Mouse (Mus musculus) frontal cortex, postnatal 14 days (tissue): ENCODE data around the gene Cntd1.
"Not testable (repeated sequence)": the region's sequence is repeated elsewhere in the genome, so short reads cannot be mapped to it uniquely, and the experiment has no call there.

Experiments used
- DNase-seq, 2 experiments: peaks; one replicate each; pipeline ENCODE4 v3.0.0; 2022; ENCODE audit warnings: low spot score in 2 of 2

Gene Cntd1

GRCm38 (mm10) chr11:101330961-101331360, 52.1 kb downstream of the Cntd1 start:
- DNase-seq = not testable (repeated sequence)

- DNase-seq = no peak
Observed at GRCm38 (mm10) chr11:101332537-101332936, 53.7 kb downstream of the Cntd1 start.

GRCm38 (mm10) chr11:101334023-101334422, 55.2 kb downstream of the Cntd1 start:
- DNase-seq = no peak

- no peak for DNase-seq
Observed at GRCm38 (mm10) chr11:101334516-101334915, 55.7 kb downstream of the Cntd1 start.

GRCm38 (mm10) chr11:101335685-101336084, 56.9 kb downstream of the Cntd1 start:
- DNase-seq = no peak

- DNase-seq = no peak
Observed at GRCm38 (mm10) chr11:101338123-101338760, 59.4 kb downstream of the Cntd1 start.
